Mouse (Mus musculus) left cerebral cortex, adult 2 months (tissue): ENCODE measurements around the gene Cdh26. TPM values are rescaled to one million over a fixed set of nuclear protein-coding genes. Genes with fewer than 3 reads are reported as not detected.

Experiments
- DNase-seq, 2 experiments: peaks; one replicate each; pipeline ENCODE4 v3.0.0; 2021 to 2022; ENCODE audit warnings: low spot score in 2 of 2, mixed read lengths in 1 of 2; ENCODE audit errors: extremely low spot score in 1 of 2
- H3K27ac ChIP-seq: fragments of 200-600 bp; 2 replicates; pipeline ENCODE4 v1.8.1; 2022
- H3K4me3 ChIP-seq: fragments of 200-600 bp; 2 replicates; pipeline ENCODE4 v1.8.1; 2022
- CTCF ChIP-seq: fragments of 200-600 bp; IDR thresholded peaks from 2 replicates; pipeline ENCODE4 v1.8.1; 2022; ENCODE audit warnings: antibody characterized with exemption, mild to moderate bottlenecking, moderate library complexity
- intact Hi-C: fragments of 180-260 bp; cut with DNase I; formaldehyde crosslinking; loops from one replicate; pipeline ENCODE4 v1.15.1; 2025
- total RNA-seq, 2 experiments: library from RNA; stranded (reverse); gene quantifications; 2 replicates each; pipeline ENCODE4 v1.2.3; 2021

The Cdh26 gene
- total RNA-seq, 2 experiments from 2014 or later, result 0.16 to 0.36 TPM

GRCm38 (mm10) chr2:178516941-178517340 lies 86.6 kb downstream of the Cdh26 start:
- intact Hi-C loops, result no loop called here
- no peak for TF ChIP-seq CTCF
- Histone ChIP-seq H3K27ac (no peak overlapping the region), H3K4me3 (no peak overlapping the region)
- DNase-seq, result no peak

- TF ChIP-seq CTCF, result no peak
- no peak overlapping the region for H3K4me3 ChIP-seq
- H3K27ac ChIP-seq, result no peak overlapping the region
- intact Hi-C loops, result no loop called here
- DNase-seq, result no peak
Measured at GRCm38 (mm10) chr2:178519321-178519720, 89.0 kb downstream of the Cdh26 start.

GRCm38 (mm10) chr2:178520216-178520615 lies 89.9 kb downstream of the Cdh26 start:
- no peak for TF ChIP-seq CTCF
- DNase-seq, result no peak
- Histone ChIP-seq H3K27ac (no peak overlapping the region), H3K4me3 (no peak overlapping the region)
- intact Hi-C loops, result no loop called here

GRCm38 (mm10) chr2:178522331-178522730 lies 92.0 kb downstream of the Cdh26 start:
- Histone ChIP-seq H3K27ac (no peak overlapping the region), H3K4me3 (no peak overlapping the region)
- no peak for TF ChIP-seq CTCF
- no peak for DNase-seq
- intact Hi-C loops, result no loop called here

GRCm38 (mm10) chr2:178522786-178523185 lies 92.5 kb downstream of the Cdh26 start:
- no peak for TF ChIP-seq CTCF
- H3K27ac ChIP-seq, result no peak overlapping the region

GRCm38 (mm10) chr2:178526776-178527175 lies 96.4 kb downstream of the Cdh26 start:
- intact Hi-C loops, result no loop called here
- Histone ChIP-seq H3K27ac (no peak overlapping the region), H3K4me3 (no peak overlapping the region)
- DNase-seq, result no peak
- no peak for TF ChIP-seq CTCF

More at GRCm38 (mm10) chr2:178522786-178523185, 92.5 kb downstream of the Cdh26 start:
- no peak for DNase-seq
- intact Hi-C loops, result no loop called here
- H3K4me3 ChIP-seq, result no peak overlapping the region

- no peak for TF ChIP-seq CTCF
- Histone ChIP-seq H3K4me3 (no peak overlapping the region), H3K27ac (no peak overlapping the region)
- intact Hi-C loops, result no loop called here
- DNase-seq, result no peak
Measured at GRCm38 (mm10) chr2:178531226-178531625, 100.9 kb downstream of the Cdh26 start.

GRCm38 (mm10) chr2:178536574-178536973 lies 106.2 kb downstream of the Cdh26 start:
- H3K4me3 ChIP-seq, result no peak overlapping the region
- intact Hi-C loops, result no loop called here
- TF ChIP-seq CTCF, result no peak
- no peak for DNase-seq
- no peak overlapping the region for H3K27ac ChIP-seq

Other genes with a start within 250 kb of the Cdh26 start
- gene Sycp2, start 22.8 kb upstream of the Cdh26 start, total RNA-seq, result 1 to 10 TPM; 1.1 to 1.4 TPM
- 1 to 10 TPM; 7.6 to 8.1 TPM for gene Ppp1r3d, start 16.1 kb upstream of the Cdh26 start, total RNA-seq
- 10 to 100 TPM; 55.1 to 60.2 TPM for gene Fam217b, start 16.0 kb upstream of the Cdh26 start, total RNA-seq